Mouse (Mus musculus): ENCODE measurements around the gene Gm12887.

Gm12887 gene

DNA sequence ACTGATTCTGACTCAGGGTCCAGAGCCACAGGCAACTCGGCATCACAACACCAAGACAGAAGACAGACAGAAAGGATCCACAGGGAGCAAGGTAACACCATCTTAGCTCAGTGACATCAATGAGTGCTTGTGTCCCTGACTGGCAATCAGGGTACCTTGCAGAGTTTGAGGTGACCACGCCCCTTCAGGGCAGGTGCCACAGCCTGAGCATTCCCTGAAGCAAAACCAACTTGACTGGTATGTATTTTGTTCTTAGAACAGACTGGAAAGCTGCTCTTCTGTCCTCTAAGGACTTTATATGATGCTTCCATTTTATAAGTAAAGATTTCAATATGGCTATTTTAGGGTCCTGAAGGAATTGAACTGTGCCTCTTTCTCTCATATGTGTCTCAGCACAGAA, at the start of gene Gm12887:
Gene Gm12887, minus strand, starts transcription at position 101 of the 400 bp plus-strand sequence.
- CTCF ChIA-PET = no interaction called here

- CTCF ChIA-PET = no interaction called here
Observed at GRCm38 (mm10) chr4:121657040-121657439, 35.1 kb upstream of the Gm12887 start.

Data from spleen, embryonic (tissue).